Mouse (Mus musculus) Muller cell, postnatal 12 days (primary cell): ENCODE measurements around the gene Slc23a4.
A peak's percentile ranks its signal among the peaks of the same experiment; 100 is the strongest.

Experiments used
- DNase-seq: peaks from one replicate; pipeline ENCODE4 v3.0.0-alpha.2; 2015; ENCODE audit errors: inconsistent ontology term

Slc23a4 gene

GRCm38 (mm10) chr6:34913341-34914040 is 74.7 kb downstream of the Slc23a4 start:
- DNase-seq: no peak

GRCm38 (mm10) chr6:34910371-34911219 is 77.6 kb downstream of the Slc23a4 start, which contains the start of gene Wdr91:
Gene Wdr91, minus strand, starts transcription at chr6:34910876.
- DNase-seq: peak; percentile 96

- no peak for DNase-seq
These were observed 78.4 kb downstream of the Slc23a4 start for GRCm38 (mm10) chr6:34909631-34910345.

GRCm38 (mm10) chr6:34907696-34908260 is 80.4 kb downstream of the Slc23a4 start:
- DNase-seq: no peak

- DNase-seq: no peak
These were observed 81.0 kb downstream of the Slc23a4 start for GRCm38 (mm10) chr6:34907121-34907614.

- DNase-seq: no peak
These were observed 81.5 kb downstream of the Slc23a4 start for GRCm38 (mm10) chr6:34906661-34907060.

GRCm38 (mm10) chr6:34906125-34906524 is 82.1 kb downstream of the Slc23a4 start:
- DNase-seq: no peak

- DNase-seq: no peak
These were observed 83.8 kb downstream of the Slc23a4 start for GRCm38 (mm10) chr6:34904361-34904760.

GRCm38 (mm10) chr6:34903851-34904250 is 84.4 kb downstream of the Slc23a4 start:
- DNase-seq: no peak

GRCm38 (mm10) chr6:34903441-34903840 is 84.8 kb downstream of the Slc23a4 start:
- DNase-seq: no peak

- DNase-seq: no peak
These were observed 85.6 kb downstream of the Slc23a4 start for GRCm38 (mm10) chr6:34902578-34902977.

GRCm38 (mm10) chr6:34901911-34902444 is 86.2 kb downstream of the Slc23a4 start:
- no peak for DNase-seq

GRCm38 (mm10) chr6:34900990-34901389 is 87.2 kb downstream of the Slc23a4 start:
- DNase-seq: no peak

- DNase-seq: no peak
These were observed 89.1 kb downstream of the Slc23a4 start for GRCm38 (mm10) chr6:34899127-34899526.

- DNase-seq: no peak
These were observed 91.9 kb downstream of the Slc23a4 start for GRCm38 (mm10) chr6:34896168-34896780.

GRCm38 (mm10) chr6:34895569-34895968 is 92.6 kb downstream of the Slc23a4 start:
- DNase-seq: no peak
